Mouse (Mus musculus) lung, postnatal 10 days (tissue): ENCODE data around the gene Gm48551.

Experiments
- DNase-seq: peaks from one replicate; pipeline ENCODE4 v3.0.0; 2021

The Gm48551 gene

GRCm38 (mm10) chr10:81383802-81384604 is at the start of gene Gm48551, which contains the start of gene Dohh:
TSS of gene Gm48551 (plus strand) at chr10:81384466.
TSS of gene Dohh (plus strand) at chr10:81384428.
- peak; percentile 100 for DNase-seq

GRCm38 (mm10) chr10:81335393-81336340 is 48.6 kb upstream of the Gm48551 start:
- peak; percentile 77 for DNase-seq

GRCm38 (mm10) chr10:81336558-81336957 is 47.7 kb upstream of the Gm48551 start:
- DNase-seq, result no peak

GRCm38 (mm10) chr10:81340551-81341332 is 43.5 kb upstream of the Gm48551 start:
- DNase-seq, result peak; percentile 57

DNA sequence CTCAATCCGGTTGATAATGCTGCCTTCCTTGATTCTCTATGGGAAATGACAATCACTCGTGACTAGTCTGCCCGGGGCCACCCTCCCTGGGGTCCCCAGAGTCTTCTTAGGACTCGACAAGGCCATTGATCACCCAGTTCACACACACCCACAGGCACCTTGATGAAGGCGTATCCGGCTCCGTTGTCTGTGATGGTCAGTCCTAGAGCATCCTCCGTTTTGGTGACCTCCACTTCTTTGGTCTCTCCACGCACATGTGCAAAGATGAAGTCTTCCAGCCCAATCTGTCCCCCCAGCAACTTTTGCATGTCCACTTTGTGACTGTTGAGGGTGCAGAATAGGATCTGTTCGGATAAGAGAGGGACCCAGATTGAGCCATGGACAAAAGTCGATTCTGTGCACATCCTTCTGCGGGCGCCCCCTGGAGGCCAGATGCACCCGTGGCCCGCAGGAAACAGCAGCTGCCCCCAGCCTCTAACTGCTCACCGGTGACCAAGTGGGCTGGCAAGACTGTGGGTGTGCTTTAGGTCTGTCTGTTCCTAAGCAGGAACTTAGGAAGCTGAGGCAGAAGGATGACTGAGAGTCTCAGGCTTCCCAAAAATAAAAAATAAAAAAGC is 42.8 kb upstream of the Gm48551 start:
- peak; percentile 87 for DNase-seq

- peak; percentile 46 for DNase-seq
These were observed 41.4 kb upstream of the Gm48551 start, which contains the start of gene Gipc3 for GRCm38 (mm10) chr10:81342686-81343505. TSS of gene Gipc3 (minus strand) at chr10:81343266.

- DNase-seq, result peak; percentile 48
These were observed 39.7 kb upstream of the Gm48551 start for GRCm38 (mm10) chr10:81344421-81345161.

DNA sequence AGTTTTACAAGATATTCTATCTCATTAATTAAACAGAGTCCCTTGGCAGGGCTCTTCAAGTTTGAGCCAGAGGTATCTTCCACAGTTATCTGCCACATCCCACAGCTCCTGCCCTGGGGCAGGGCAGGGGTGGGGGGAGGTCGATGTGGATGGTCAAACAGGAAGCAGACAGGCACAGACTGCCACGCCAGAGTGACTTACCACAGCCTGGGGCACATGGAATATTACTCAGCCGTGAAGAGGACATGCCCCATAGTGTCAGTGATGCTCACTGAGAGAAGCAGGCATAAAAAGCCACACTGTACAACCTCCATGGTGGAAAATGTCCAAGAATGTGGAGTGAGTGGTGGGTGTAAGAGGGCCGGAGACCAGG is 39.1 kb upstream of the Gm48551 start:
- no peak for DNase-seq

- DNase-seq, result peak; percentile 80
These were observed 37.7 kb upstream of the Gm48551 start for GRCm38 (mm10) chr10:81346453-81347067.

DNA sequence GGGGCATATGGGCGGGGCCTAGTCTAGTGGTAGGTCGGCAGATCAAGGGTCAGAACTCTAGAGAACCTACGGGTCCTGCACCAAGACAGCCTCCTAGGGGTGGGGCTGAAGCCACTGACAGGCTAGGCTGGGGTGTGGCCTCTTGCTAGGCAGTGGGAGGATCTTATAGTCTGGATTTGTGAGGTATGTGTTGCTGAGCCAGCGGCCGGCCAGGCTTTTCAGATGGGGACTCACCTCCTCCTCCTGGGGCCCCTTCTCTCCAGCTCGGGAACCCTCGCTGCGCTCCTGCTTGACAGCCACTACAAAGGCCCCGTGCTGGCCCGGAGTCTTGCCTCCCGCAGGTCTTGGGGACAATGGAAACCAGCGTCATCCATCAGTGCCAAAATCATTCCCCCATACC is 35.1 kb upstream of the Gm48551 start:
- peak; percentile 85 for DNase-seq

GRCm38 (mm10) chr10:81349961-81350350 is 34.3 kb upstream of the Gm48551 start:
- DNase-seq, result no peak

DNA sequence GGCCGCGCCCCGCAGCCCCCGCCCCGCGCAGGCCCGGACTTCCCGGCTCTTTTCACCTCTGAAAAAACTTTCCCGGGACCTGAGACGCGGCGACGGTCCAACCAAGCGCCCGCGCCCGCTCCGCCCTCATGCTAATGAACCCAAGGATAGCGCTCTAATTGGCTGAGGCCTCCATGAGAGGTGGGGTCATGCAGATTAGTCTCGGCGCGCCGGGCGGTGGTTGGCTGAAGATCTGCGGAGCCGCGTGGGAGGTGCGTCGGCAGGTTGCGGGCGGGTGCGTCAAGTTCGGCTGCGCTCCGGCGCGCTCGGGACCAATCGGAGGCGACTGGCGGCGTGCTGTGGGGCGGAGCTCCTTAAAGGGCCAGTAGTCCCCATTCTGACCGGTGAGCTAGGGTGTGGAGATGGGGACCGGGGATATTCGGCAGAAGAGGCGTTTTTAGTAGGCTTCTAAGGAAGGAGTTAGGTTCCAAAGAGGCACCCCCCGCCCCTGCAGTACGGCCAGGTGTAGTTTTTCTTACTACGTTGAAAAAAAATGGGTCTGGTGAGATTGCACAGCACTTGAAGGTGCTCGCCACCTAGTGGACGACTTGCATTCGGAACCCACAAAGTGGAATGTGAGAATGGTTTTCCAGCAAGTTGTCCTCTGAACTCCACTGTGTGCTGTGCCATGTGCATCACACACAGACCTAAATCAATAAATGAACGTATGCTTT is 33.8 kb upstream of the Gm48551 start, which contains the start of gene Hmg20b:
Gene Hmg20b, minus strand, starts transcription at position 130 of the 713 bp plus-strand sequence.
- peak; percentile 100 for DNase-seq

- DNase-seq, result peak; percentile 45
These were observed 32.5 kb upstream of the Gm48551 start for GRCm38 (mm10) chr10:81351678-81352291.

- DNase-seq, result no peak
These were observed 29.4 kb upstream of the Gm48551 start for GRCm38 (mm10) chr10:81354738-81355477.

DNA sequence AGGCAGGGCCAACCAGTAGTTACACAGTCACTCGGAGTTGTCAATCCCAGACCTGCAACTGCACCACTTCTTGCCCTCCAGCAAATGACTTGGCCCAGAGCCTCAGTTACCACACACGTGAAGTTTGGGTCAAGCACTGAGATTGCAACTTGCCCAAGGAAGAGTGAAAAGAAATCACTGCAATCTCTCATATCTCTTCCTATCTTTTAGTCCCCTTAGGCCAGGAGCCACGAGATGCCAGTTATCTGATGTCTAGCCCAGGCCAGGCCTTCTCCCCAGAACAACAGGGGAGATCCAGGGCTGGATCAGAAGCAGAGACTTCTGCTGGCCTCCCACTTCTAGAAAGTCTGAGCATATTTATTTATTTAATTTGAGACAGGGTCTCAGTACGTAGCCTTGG is 28.7 kb upstream of the Gm48551 start:
- no peak for DNase-seq

GRCm38 (mm10) chr10:81356352-81356990 is 27.8 kb upstream of the Gm48551 start:
- DNase-seq, result no peak

- peak; percentile 95 for DNase-seq
These were observed 27.0 kb upstream of the Gm48551 start, which contains the start of gene Mfsd12 for GRCm38 (mm10) chr10:81356991-81357844. TSS of gene Mfsd12 (plus strand) at chr10:81357491.
